Mouse (Mus musculus) gastrocnemius, postnatal 14 days (tissue): ENCODE results near the gene Fam57b. TPM values are rescaled to one million over a fixed set of nuclear protein-coding genes. Genes with fewer than 3 reads are reported as not detected.

Experiments used
- DNase-seq: peaks from one replicate; pipeline ENCODE4 v3.0.0; 2021; ENCODE audit warnings: mixed read lengths
- intact Hi-C: fragments of 180-260 bp; cut with DNase I; formaldehyde crosslinking; loops from one replicate; pipeline ENCODE4 v1.15.1; 2025; ENCODE audit warnings: low total_unique reads
- total RNA-seq, 2 experiments: library from RNA; stranded (reverse); gene quantifications; 2 replicates each; pipeline ENCODE4 v1.2.3; 2021

The Fam57b gene
- total RNA-seq, 2 experiments from 2014 or later, result 12.5 to 14.2 TPM

DNA sequence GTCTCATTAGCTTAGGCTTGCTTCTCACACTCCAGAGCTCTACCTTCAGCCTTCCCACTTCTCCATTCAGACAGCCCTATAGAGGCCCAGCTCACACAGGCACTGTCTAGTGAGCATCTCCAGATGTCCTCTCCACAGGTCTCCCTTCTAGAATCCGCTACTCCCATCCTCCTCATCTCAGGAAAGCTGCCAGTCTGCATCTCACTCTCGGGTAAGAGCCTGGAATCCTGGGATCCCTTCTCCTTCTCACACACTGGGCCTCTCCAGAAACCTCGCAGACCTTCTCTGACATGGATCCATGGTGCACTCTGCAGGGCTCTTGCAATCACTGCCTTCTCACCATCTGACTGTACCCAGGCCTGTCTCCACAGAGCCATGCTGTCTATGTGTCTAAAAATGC is 58.2 kb downstream of the Fam57b start:
- intact Hi-C loops, result loop anchor here (5.0 kb wide), 1 partner anchor 33 kb away; no protein-coding TSS in a partner anchor
- DNase-seq, result no peak

DNA sequence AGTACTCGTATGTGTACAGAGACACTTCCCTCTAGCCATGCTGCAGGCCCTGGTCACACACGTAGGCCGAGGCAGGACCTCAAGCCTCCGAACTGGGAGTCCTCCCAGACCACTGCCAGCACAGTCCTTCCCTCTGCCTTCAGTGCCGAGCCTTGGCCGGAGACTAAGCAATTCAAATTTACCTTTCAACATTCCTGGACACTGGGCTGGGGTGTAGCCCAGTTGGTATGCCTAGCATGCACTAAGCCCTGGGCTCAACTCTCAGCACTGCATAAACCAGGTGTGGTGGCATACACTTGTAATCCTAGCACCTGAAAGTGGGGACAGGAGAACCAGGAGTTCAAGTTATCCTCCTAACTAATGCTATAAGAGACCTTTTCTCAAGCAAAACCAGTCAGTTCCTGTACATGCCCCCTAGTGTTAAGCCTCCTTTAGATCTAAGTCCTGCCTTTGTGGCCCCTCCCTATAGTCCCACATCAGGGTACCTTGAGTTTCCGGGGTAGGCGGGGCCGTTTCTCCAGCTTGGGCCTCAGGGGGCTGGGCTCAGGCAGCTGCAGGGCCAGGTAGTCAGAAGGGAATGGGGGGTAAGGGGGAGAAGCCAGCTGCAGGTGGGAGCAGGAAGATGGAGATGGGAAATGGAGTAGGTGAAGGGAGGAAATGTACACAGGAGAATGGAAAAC is 59.4 kb downstream of the Fam57b start:
- intact Hi-C loops, result loop anchor here (5.0 kb wide), 1 partner anchor 35 kb away; no protein-coding TSS in a partner anchor
- no peak for DNase-seq

DNA sequence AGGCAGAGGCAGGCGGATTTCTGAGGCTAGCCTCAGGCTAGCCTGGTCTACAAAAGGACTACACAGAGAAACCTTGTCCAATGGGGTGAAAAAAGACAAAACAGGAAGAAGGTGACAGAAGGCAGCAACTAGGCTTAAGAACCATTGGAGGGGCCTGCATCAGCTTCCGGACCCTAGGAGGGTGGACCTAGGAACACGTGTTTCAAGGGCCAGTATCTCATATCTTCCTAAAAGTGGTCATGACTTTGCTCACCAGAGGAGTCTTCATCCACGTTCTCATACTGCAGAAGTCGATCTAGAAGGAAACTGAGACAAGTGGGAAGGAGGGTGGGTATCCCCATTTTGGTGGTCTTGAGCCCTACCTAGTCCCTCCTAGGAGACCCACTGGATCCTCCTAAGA is 63.5 kb downstream of the Fam57b start:
- no peak for DNase-seq
- intact Hi-C loops, result no loop called here

DNA sequence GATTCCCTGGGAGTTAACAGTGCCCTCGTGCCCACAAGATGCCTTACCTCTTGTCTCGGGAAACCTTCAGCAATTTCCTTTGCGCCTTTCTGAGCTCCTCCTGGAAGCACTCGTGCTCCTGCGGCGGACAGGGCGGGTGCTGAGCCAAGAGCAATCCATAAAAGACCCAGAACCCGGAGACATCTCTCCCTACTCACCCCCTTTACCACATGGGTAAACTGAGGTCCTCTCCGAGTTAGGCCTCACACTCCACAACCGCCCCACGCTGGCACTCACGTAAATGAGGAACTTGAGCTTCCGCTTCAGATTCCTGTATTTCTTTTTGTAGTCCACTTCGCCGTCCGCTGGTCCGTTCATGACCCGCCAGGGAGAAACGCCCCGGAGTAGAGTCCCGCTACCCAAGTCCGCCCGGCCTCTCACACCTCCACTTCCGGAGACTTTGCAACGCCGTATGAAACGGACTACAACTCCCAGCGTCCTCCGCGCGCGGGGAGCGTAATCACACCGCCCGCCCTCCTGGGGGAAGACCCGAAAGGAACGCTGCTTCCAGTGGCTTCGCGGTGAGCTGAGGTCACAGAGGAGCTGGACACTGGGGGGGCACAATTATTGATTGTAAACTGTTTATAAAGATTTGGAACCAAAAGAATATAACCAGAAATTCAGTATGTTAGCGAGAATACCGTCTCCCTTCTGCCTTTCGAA is 64.1 kb downstream of the Fam57b start, which contains the start of gene Hirip3:
TSS of gene Hirip3 (plus strand) at position 544 of the 702 bp plus-strand sequence.
- intact Hi-C loops, result no loop called here
- peak; percentile 95 for DNase-seq

DNA sequence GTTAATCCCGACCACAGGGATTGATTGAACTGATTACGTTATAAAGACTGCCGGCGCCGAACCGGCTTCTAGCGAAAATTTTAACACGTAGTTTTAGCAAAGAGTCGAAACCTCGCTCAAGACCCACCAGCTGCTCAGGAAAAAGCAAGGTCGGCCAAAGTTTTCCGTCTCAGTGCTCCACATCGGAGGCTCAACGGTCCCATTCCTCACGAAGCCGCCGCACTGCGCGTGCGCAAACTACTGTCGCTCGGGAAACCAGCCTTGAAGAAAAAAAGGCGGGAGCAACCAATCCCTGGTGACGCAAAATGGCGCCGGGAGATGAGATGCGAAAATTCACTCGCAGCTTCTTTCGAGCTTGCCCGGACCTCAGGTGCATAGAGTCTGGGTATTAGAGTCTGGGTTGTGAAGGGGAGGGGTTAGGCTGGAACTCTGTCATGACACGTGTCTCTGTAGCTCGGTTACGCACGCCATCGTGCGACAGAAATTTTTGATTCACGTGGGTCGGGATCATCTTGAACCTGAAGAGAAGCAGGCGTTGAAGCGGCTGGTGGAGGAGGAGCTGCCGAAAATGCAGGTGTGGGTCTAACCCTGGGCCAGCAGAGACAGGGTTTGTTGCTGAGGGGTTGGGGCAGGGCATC is 64.8 kb downstream of the Fam57b start, which contains the start of gene Ino80e:
TSS of gene Ino80e (minus strand) at position 231 of the 638 bp plus-strand sequence.
- DNase-seq, result peak; percentile 94
- intact Hi-C loops, result no loop called here

DNA sequence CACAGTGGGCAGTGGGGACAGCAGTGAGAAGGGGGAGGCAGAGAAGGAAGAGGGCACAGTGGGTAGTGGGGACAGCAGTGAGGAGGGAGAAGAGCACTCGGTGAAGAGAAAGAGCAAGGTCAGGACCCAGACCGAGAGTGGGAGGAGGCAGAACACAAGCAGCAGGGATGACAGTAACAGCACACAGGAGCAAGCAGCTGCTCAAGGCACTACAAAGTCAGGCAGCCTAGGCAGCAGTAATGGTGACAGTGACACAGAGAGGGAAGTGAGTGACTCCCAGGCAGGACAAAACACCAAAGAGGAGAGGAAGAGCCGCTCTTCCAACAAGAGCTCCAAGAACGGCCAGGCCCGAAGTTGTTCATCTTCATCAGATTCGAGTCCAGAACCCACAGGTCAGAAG is 66.3 kb downstream of the Fam57b start:
- intact Hi-C loops, result no loop called here
- no peak for DNase-seq

DNA sequence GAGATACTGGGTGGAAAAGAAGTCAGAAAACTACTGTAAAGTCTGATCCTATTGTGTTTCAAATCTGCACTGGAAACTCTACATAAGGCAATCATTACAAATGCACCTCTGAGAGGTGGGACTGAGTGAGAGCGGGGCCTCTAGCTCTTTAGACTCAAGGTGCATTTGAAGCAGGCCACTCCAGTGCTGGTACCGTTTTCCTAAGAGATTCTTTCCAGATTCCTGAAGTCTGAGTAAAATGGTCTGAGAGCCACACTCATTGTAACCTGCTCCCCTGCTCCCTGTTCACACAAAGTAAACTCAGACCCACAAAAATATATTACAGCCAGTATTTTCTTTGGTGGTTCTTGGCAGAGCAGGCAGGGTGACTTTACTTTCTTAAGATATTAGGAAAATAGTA is 70.1 kb downstream of the Fam57b start:
- intact Hi-C loops, result no loop called here
- DNase-seq, result no peak

DNA sequence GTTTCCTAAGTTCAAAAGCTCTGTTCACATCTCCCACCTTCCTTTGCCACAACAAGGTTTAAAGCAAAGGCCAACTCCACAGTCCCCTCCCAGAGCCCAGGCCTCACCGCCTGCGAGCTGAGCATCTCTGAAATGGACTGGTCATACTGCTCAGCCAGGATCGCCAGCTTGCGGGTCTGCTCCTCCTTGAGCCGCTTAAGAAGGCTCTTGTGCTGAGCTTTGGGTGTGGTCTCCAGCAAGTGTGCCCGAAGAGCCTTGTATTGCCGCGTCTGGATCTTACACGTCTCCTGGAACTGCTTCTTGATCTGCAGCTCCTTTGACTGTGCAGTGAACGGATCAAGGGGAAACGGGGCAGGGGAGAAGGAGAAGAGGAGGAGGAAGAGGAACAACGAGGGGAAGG is 70.5 kb downstream of the Fam57b start:
- intact Hi-C loops, result no loop called here
- no peak for DNase-seq

DNA sequence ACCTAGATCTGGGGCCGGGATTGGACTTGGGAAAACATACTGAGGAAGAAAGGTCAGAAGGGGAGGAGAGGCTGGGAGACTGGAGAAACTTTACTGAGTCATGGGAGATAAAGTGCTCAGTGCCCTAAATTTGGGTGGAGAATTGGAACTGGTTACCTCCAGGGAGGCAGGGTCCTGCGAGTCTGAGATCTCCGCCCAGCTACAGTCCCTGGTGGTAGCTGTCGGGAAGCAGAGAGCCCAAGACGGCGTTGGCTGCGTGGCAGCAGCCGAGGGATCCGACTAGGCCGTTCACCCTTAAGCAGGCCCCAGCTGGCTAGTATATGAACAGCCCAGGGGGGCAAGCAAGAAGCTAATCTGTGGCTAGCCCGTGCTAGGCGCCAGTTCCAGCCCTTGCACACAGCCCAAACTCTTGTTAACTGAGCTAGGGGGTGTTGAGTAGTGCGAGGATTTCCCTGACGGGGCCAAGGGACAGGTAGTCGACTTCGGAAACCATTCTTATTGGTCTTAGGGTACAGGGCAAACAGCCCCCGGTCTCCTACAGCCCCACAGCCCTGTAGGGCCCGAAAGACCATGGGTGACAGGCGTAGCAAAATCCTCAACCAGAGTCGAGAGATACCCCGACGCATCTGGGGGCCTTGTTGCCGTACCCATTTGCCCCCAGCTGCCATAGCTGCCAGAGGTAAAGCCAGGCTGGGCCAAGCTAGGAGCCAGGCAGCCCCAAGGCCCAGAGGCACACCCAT is 72.5 kb downstream of the Fam57b start:
- intact Hi-C loops, result no loop called here
- no peak for DNase-seq

DNA sequence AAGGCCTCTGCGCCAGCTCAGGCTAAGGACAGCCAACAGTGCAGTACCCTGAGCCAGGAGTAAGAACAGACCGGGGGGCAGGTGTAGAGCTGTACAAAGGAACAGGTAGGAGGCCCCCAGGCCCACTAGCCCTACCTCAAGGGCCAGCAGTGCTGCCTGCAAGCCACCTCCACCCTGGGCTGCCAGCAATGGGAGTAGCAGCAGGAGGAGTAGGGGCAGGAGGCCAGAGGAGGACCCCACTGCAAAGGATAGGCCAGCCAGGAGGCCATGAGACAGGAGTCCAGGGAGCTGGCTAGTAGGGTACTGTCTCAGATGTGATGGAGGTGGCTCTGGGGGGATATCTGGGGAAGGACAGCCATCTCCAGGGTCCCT is 73.0 kb downstream of the Fam57b start:
- DNase-seq, result no peak
- intact Hi-C loops, result no loop called here

DNA sequence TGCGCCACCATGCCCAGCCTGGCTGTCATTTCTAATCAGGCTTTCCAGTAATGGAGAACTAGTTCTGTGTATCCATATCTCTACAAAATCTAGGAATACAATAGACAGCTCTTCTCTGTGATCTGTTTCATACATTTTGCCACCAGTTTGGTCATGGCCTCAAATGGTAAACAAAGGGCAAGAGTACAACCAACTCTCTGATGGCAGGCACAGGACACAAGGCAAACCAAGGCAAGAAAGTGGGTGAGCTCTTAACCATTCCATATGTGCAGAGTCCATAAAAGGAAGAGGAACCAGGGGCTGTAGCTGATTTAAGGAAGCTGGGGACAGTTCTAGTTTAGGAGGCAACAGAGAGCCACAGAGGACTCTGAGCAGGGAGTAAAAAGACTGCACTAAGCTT is 79.8 kb downstream of the Fam57b start:
- intact Hi-C loops, result no loop called here
- no peak for DNase-seq

Other genes starting within 250 kb of the Fam57b start
- gene Eif3c, start 231.3 kb upstream of the Fam57b start, total RNA-seq, result 100 to 1,000 TPM; 135 to 136 TPM
- gene Apobr, start 212.7 kb upstream of the Fam57b start, total RNA-seq, result under 1 TPM; 0.55 to 0.88 TPM
- 1 to 10 TPM; 6.5 to 7.6 TPM for gene Cln3, start 211.9 kb upstream of the Fam57b start, total RNA-seq
- not detected for gene Il27, start 202.7 kb upstream of the Fam57b start, total RNA-seq
- 10 to 100 TPM; 15.4 to 18.3 TPM for gene Nupr1, start 166.8 kb upstream of the Fam57b start, total RNA-seq
- 10 to 100 TPM; 23.2 to 24.6 TPM for gene Sgf29, start 148.4 kb upstream of the Fam57b start, total RNA-seq
- 10 to 100 TPM; 20.3 to 45.9 TPM for gene Sult1a1, start 121.2 kb upstream of the Fam57b start, total RNA-seq
- gene Bola2, start 102.3 kb upstream of the Fam57b start, total RNA-seq, result 10 to 100 TPM; 40.7 to 41.6 TPM
- 1 to 10 TPM; 3.7 to 4.6 TPM for gene Slx1b, start 101.9 kb upstream of the Fam57b start, total RNA-seq
- gene Coro1a, start 89.9 kb upstream of the Fam57b start, total RNA-seq, result 1 to 10 TPM; 2.7 to 3.6 TPM
- 10 to 100 TPM; 35.0 to 40.0 TPM for gene Mapk3, start 38.1 kb upstream of the Fam57b start, total RNA-seq
- 1 to 10 TPM in 1 of 2 experiments, under 1 TPM in 1; 0.92 to 1.8 TPM for gene Gdpd3, start 31.3 kb upstream of the Fam57b start, total RNA-seq
- gene Ypel3, start 20.7 kb upstream of the Fam57b start, total RNA-seq, result 10 to 100 TPM; 52.4 to 64.9 TPM
- gene Tbx6, start 16.2 kb upstream of the Fam57b start, total RNA-seq, result under 1 TPM; 0.31 to 0.55 TPM
- gene Ppp4c, start 5.2 kb upstream of the Fam57b start, total RNA-seq, result 10 to 100 TPM; 28.0 to 33.6 TPM
- gene 4930451I11Rik, start 34.0 kb downstream of the Fam57b start, total RNA-seq, result not detected
- not detected for gene Doc2a, start 49.7 kb downstream of the Fam57b start, total RNA-seq
- gene Hirip3, start 64.3 kb downstream of the Fam57b start, total RNA-seq, result 1 to 10 TPM; 6.1 to 8.5 TPM
- 10 to 100 TPM; 13.7 to 14.1 TPM for gene Ino80e, start 64.7 kb downstream of the Fam57b start, total RNA-seq
- gene Taok2, start 87.0 kb downstream of the Fam57b start, total RNA-seq, result 10 to 100 TPM; 33.1 to 33.5 TPM
- gene Tmem219, start 125.2 kb downstream of the Fam57b start, total RNA-seq, result 10 to 100 TPM; 11.9 to 13.1 TPM
- 1 to 10 TPM; 2.5 to 3.2 TPM for gene Kctd13, start 131.2 kb downstream of the Fam57b start, total RNA-seq
- not detected for gene Asphd1, start 151.9 kb downstream of the Fam57b start, total RNA-seq
- 1 to 10 TPM; 7.3 to 7.5 TPM for gene Sez6l2, start 152.9 kb downstream of the Fam57b start, total RNA-seq
- 10 to 100 TPM; 34.9 to 38.5 TPM for gene Cdipt, start 178.2 kb downstream of the Fam57b start, total RNA-seq
- gene Cdiptos, start 178.4 kb downstream of the Fam57b start, total RNA-seq, result under 1 TPM; 0.59 to 0.78 TPM
- gene Mvp, start 217.0 kb downstream of the Fam57b start, total RNA-seq, result 10 to 100 TPM; 19.5 to 27.1 TPM
- gene Pagr1b, start 218.8 kb downstream of the Fam57b start, total RNA-seq, result under 1 TPM in 1 of 2 experiments, not detected in 1; 0.97 TPM
- gene Pagr1a, start 219.7 kb downstream of the Fam57b start, total RNA-seq, result 10 to 100 TPM in 1 of 2 experiments, 1 to 10 TPM in 1; 8.6 to 15.3 TPM
- 10 to 100 TPM; 11.1 to 11.6 TPM for gene Gm42742, start 223.4 kb downstream of the Fam57b start, total RNA-seq
- gene Prrt2, start 223.5 kb downstream of the Fam57b start, total RNA-seq, result 1 to 10 TPM; 1.6 TPM
- gene Maz, start 229.4 kb downstream of the Fam57b start, total RNA-seq, result 10 to 100 TPM; 53.6 to 58.2 TPM
- 1 to 10 TPM; 5.1 to 6.0 TPM for gene Kif22, start 244.8 kb downstream of the Fam57b start, total RNA-seq